Mouse (Mus musculus) ES-E14 (cell line): ENCODE results near the gene Itpr2.

Experiments used
- CHD2 ChIP-seq: IDR thresholded peaks from 2 replicates; pipeline ENCODE4 v1.6.1; 2014; ENCODE audit warnings: mild to moderate bottlenecking, low read depth, low read length, inconsistent platforms
- MAFK ChIP-seq: IDR thresholded peaks from 2 replicates; pipeline ENCODE4 v1.6.1; 2014; ENCODE audit warnings: mild to moderate bottlenecking, low read depth, low read length, inconsistent platforms; ENCODE audit not compliant: insufficient read depth
- ZC3H11A ChIP-seq: IDR thresholded peaks from 2 replicates; pipeline ENCODE4 v1.6.1; 2012; ENCODE audit warnings: low read depth, mild to moderate bottlenecking, inconsistent platforms, low read length, borderline replicate concordance
- ZNF384 ChIP-seq: IDR thresholded peaks from 2 replicates; pipeline ENCODE4 v1.6.1; 2012; ENCODE audit warnings: low read depth, low read length, inconsistent platforms

DNA sequence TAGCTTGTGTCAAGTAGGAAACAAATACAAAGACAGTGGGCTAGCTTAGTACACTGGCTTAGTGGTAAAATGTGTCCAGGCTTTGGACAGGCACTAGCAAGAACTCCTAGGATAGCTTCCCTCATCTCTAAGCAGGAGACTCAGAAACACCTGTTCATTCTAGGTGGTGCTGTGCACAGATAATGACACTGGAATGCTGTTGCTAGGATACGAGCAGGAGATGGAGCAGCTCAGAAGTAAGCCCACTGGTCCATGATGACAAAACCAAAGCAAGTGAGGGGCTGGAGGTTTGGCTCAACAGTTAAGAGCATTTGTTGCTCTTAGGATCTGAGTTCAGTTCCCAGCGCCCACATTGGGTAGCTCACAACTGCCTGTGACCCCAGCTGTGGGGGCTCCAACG lies 160.1 kb downstream of the Itpr2 start:
- TF ChIP-seq MAFK (no peak), ZNF384 (no peak), CHD2 (no peak), ZC3H11A (no peak)
